Mouse (Mus musculus): ENCODE data around the gene Olfr1508.
"Not testable (repeated sequence)": the region's sequence is repeated elsewhere in the genome, so short reads cannot be mapped to it uniquely, and the experiment has no call there.

Olfr1508 gene

GRCm38 (mm10) chr14:52467395-52467794, at the start of gene Olfr1508:
Gene Olfr1508, minus strand, starts transcription at chr14:52467495.
- DNase-seq: no peak

GRCm38 (mm10) chr14:52495516-52495915, 28.2 kb upstream of the Olfr1508 start, which contains the start of gene Olfr1507:
Gene Olfr1507, minus strand, starts transcription at chr14:52495749.
- DNase-seq: no peak

GRCm38 (mm10) chr14:52465738-52466137, 1.6 kb downstream of the Olfr1508 start:
- DNase-seq: no peak

GRCm38 (mm10) chr14:52461928-52462327, 5.4 kb downstream of the Olfr1508 start:
- DNase-seq: no peak

- DNase-seq: no peak
These were observed 16.2 kb downstream of the Olfr1508 start for GRCm38 (mm10) chr14:52451138-52451537.

- DNase-seq: no peak
These were observed 24.6 kb downstream of the Olfr1508 start, which contains the start of gene Olfr1509 for GRCm38 (mm10) chr14:52442690-52443089. Gene Olfr1509, plus strand, starts transcription at chr14:52442990.

GRCm38 (mm10) chr14:52427686-52428085, 39.6 kb downstream of the Olfr1508 start:
- DNase-seq: no peak

GRCm38 (mm10) chr14:52414273-52414672, 53.0 kb downstream of the Olfr1508 start, which contains the start of gene Olfr1510:
Gene Olfr1510, minus strand, starts transcription at chr14:52414373.
- DNase-seq: no peak

- not testable (repeated sequence) for DNase-seq
These were observed 57.0 kb downstream of the Olfr1508 start for GRCm38 (mm10) chr14:52410142-52410919.
